Mouse (Mus musculus) mouse trophoblast stem cell (cell line): ENCODE measurements around the gene Aym1.

Experiments used
- in situ Hi-C, 2 experiments: fragments of 300-500 bp; cut with MseI, MboI; formaldehyde crosslinking; loops; 2 replicates in 1 of 2; 3 replicates in 1 of 2; pipeline ENCODE4 v1.15.1; 2025

The Aym1 gene

DNA sequence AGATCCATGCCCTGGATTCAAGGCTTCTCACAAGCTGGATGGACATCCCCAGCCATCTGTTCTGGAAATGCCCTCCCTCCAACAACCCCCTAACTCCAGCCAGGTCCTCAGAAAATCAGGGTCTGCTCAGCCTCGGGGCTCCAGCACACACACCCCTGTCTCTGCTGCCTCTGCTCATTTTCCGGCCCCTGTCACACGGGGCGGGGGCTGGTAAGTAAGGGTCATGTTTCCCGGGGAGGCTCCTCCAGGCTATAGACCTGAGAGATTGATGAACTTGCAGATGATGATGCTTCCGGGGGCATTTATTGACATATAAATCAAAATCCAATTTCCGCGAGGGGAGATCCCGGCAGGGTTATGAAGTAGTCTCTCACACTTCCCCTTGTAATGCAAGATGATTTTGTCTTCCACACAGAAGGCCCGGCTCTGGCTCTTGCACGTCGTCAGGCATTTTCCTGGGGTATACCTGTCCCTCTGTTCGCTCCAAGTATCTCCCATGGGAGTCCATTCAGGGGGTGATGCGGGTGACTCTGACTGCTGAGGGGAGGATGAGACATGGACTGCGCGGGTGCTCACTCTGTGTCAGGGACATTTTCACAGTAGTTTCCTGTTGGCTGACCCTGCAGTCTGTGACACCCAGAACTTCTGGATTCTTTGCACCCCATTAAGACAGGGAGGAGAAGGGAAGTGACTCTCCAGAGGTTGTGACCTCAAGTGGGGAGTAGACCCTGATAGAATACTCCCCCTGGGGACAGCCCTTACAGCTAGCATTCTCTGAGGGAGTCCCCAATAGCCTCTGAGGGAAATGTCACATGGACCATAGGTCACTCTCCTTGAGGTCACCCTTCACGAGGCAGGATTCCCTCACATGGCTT, 40.6 kb downstream of the Aym1 start:
- in situ Hi-C loops, result no loop called here

- in situ Hi-C loops, result no loop called here
Measured at GRCm38 (mm10) chr5:113402702-113403101, 45.6 kb downstream of the Aym1 start.

DNA sequence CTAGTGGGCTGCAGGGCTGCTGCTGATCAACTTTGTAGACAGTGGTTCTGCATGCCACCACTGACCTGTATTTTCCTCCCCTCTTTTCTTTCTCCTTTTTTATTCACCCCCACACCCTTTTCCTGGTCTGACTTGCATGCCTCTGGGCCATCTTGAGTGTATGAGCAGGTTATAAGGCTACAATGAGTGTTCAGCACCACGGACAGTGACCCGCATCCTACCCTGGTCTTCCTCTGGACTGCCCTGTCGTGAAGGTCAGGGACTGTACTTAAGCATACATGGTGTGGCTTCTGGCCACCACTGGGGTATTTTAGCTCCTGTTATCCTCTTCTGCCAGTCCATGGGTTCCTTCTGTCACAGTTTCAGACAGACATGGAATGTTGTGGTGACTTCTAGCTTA, 50.3 kb downstream of the Aym1 start:
- in situ Hi-C loops, result no loop called here
